Mouse (Mus musculus): Measurements from ENCODE around the gene Focad.

- TF ChIP-seq GATA1 (IDR thresholded peaks at IDR 0.05; ENCODE audit: low read length), result no peak
- no peak for TF ChIP-seq TAL1 (IDR thresholded peaks at IDR 0.05; ENCODE audit: low read length)
These were observed 142.7 kb downstream of the Focad start for GRCm38 (mm10) chr4:88236926-88237756.
